Mouse (Mus musculus) MEL (cell line): ENCODE measurements around the gene Gm11938.

Source experiments
- CTCF ChIP-seq, 3 experiments: IDR thresholded peaks in 2 of 3; conservative IDR thresholded peaks in 1 of 3; 2 replicates each; pipeline ENCODE4 v1.5.1; 2011 to 2012; ENCODE audit warnings: low read length in 3 of 3, low read depth in 2 of 3, mild to moderate bottlenecking in 2 of 3, improper control_type of control experiment in 1 of 3, inconsistent platforms in 1 of 3, mixed read lengths in 1 of 3, moderate library complexity in 1 of 3; ENCODE audit not compliant: control insufficient read depth in 1 of 3, insufficient read depth in 1 of 3, poor library complexity in 1 of 3, severe bottlenecking in 1 of 3
- EP300 ChIP-seq, 2 experiments: IDR thresholded peaks; 2 replicates each; pipeline ENCODE4 v1.6.1; 2011; ENCODE audit warnings: improper control_type of control experiment in 2 of 2, low read length in 2 of 2, low read depth in 1 of 2, mild to moderate bottlenecking in 1 of 2
- MAFK ChIP-seq: IDR thresholded peaks from 2 replicates; pipeline ENCODE4 v1.6.1; 2011; ENCODE audit warnings: low read depth, mild to moderate bottlenecking, low read length, improper control_type of control experiment, borderline replicate concordance
- MAX ChIP-seq: IDR thresholded peaks from 2 replicates; pipeline ENCODE4 v1.6.1; 2011; ENCODE audit warnings: low read length, improper control_type of control experiment
- MYC ChIP-seq: IDR thresholded peaks from 2 replicates; pipeline ENCODE4 v1.6.1; 2011; ENCODE audit warnings: low read depth, mild to moderate bottlenecking, low read length, improper control_type of control experiment, moderate library complexity
- POLR2A ChIP-seq, 2 experiments: IDR thresholded peaks; 2 replicates each; pipeline ENCODE4 v1.6.1; 2011 to 2012; ENCODE audit warnings: low read length in 2 of 2, mild to moderate bottlenecking in 2 of 2, control low read depth in 1 of 2, improper control_type of control experiment in 1 of 2, low read depth in 1 of 2, moderate library complexity in 1 of 2; ENCODE audit not compliant: control insufficient read depth in 1 of 2, insufficient read depth in 1 of 2, poor library complexity in 1 of 2
- UBTF ChIP-seq: IDR thresholded peaks from 2 replicates; pipeline ENCODE4 v1.6.1; 2012; ENCODE audit warnings: low read depth, mild to moderate bottlenecking, inconsistent platforms, low read length, improper control_type of control experiment, moderate library complexity, borderline replicate concordance; ENCODE audit not compliant: insufficient read depth
- ZNF384 ChIP-seq: IDR thresholded peaks from 2 replicates; pipeline ENCODE4 v1.6.1; 2012; ENCODE audit warnings: low read depth, mild to moderate bottlenecking, inconsistent platforms, low read length, improper control_type of control experiment

DNA sequence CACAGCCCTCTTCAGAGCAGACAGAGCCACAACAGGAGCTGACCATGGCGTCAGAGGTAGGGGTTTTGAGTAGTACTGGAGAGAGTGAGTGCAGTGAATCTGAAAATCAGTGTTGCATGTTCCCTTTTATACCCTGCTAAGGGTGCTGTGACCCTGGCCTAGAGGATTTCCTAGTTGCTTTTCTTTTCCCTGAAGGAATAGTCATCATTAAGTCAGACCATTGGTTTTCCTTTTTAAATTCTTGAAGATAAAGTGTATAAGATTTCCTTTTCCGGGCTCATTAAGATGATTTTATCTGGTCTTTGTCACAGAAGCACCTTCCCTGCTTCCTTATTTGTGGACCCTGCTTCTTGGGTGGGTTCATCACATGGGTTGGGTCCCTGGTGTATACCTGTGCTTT is 47.0 kb upstream of the Gm11938 start, which contains the start of gene Gm11555:
- TF ChIP-seq ZNF384, result no peak
- no peak for TF ChIP-seq MAFK
- no peak for TF ChIP-seq CTCF (IDR thresholded peaks at IDR 0.05 in 2 of 3, conservative IDR thresholded peaks at IDR 0.05 in 1 of 3; ENCODE audit: control insufficient read depth in 1 of 3, insufficient read depth in 1 of 3, low read depth in 2 of 3, low read length in 3 of 3, poor library complexity in 1 of 3, severe bottlenecking in 1 of 3)
- no peak for TF ChIP-seq POLR2A (IDR thresholded peaks at IDR 0.05; ENCODE audit: control insufficient read depth in 1 of 2, insufficient read depth in 1 of 2, low read depth in 1 of 2, low read length in 2 of 2, poor library complexity in 1 of 2)
- no peak for TF ChIP-seq UBTF
- TF ChIP-seq MYC, result no peak
- TF ChIP-seq MAX, result no peak
- TF ChIP-seq EP300 (IDR thresholded peaks at IDR 0.05; ENCODE audit: low read depth in 1 of 2, low read length in 2 of 2), result no peak
